Comparison of ENCODE assay signal across 29 mouse cellular contexts in genomic region chr3:96416595-96416994, GRCm38 (mm10). TPM values are rescaled to one million over a fixed set of nuclear protein-coding genes. Genes with fewer than 3 reads are reported as not detected.
A peak's percentile ranks its signal among the peaks of the same experiment; 100 is the strongest.
DNase-seq lines count a peak whose midpoint lies in the region; ATAC-seq and TF ChIP-seq lines count a peak whose summit lies in the region.
"Had no signal": no experiment of that assay in that cellular context is flagged by ENCODE, and none has a peak within 500 bp of the region (broad histone marks: within the 10 kb centered on the region; RNA-seq: fewer than 3 reads in every experiment).

No protein-coding gene starts in this region.

- H3K4me1 ChIP-seq in ES-Bruce4 (ENCODE audit: control insufficient read depth, insufficient read depth, low read length) (peaks cover 2% of the 10 kb centered on the region), ES-E14 (ENCODE audit: control insufficient read depth in 2 of 2, insufficient read depth in 2 of 2, low read length in 2 of 2, poor library complexity in 1 of 2) (peaks cover 0 to 15% of the 10 kb centered on the region in 2 experiments; a peak in 2 of 4 replicates)
- H3K4me1 ChIP-seq in kidney, embryonic 15.5 days, result peaks cover 14% of the 10 kb centered on the region
- H3K4me1 ChIP-seq in forebrain, embryonic 15.5 days, result peaks cover 7% of the 10 kb centered on the region; the same call in 1 of the 2 replicates
- H3K4me1 ChIP-seq: embryonic facial prominence, embryonic 15.5 days had no signal

- H3K27me3 ChIP-seq in ES-Bruce4 (ENCODE audit: control insufficient read depth, insufficient read depth, low read length, poor library complexity, severe bottlenecking), result no peaks in the 10 kb centered on the region
- H3K27me3 ChIP-seq in kidney, embryonic 15.5 days, result peaks cover 5% of the 10 kb centered on the region
- 0 out of 2 replicates have a peak, but pooled peaks cover 3% of the 10 kb centered on the region for H3K27me3 ChIP-seq in forebrain, embryonic 15.5 days
- H3K27me3 ChIP-seq: embryonic facial prominence, embryonic 15.5 days had no signal

- H3K9me3 ChIP-seq in ES-Bruce4 (replicated peaks; ENCODE audit: control insufficient read depth, insufficient read depth, low read length, poor library complexity, severe bottlenecking) (0 out of 2 replicates have a peak, but pooled peaks cover 2% of the 10 kb centered on the region), ES-E14 (ENCODE audit: control insufficient read depth, insufficient read depth, low read depth, low read length) (no peaks in the 10 kb centered on the region)
- H3K9me3 ChIP-seq in kidney, embryonic 15.5 days (replicated peaks), result no peaks in the 10 kb centered on the region
- no peaks in the 10 kb centered on the region for H3K9me3 ChIP-seq in forebrain, embryonic 15.5 days
- H3K9me3 ChIP-seq: embryonic facial prominence, embryonic 13.5 days; embryonic facial prominence, embryonic 15.5 days; forebrain, embryonic 13.5 days had no signal

- 95% methylated on average over 6 of the region's 6 CpGs for WGBS in kidney, embryonic 15.5 days
- WGBS in forebrain, embryonic 15.5 days, result 96% methylated on average over 6 of the region's 6 CpGs

- H3K36me3 ChIP-seq in ES-Bruce4 (ENCODE audit: control insufficient read depth, insufficient read depth, low read length, poor library complexity, severe bottlenecking) (no peaks in the 10 kb centered on the region), ES-E14 (ENCODE audit: control insufficient read depth, insufficient read depth, low read length, poor library complexity, severe bottlenecking) (no peaks in the 10 kb centered on the region)
- H3K36me3 ChIP-seq in kidney, embryonic 15.5 days, result no peaks in the 10 kb centered on the region
- no peaks in the 10 kb centered on the region for H3K36me3 ChIP-seq in forebrain, embryonic 15.5 days
- H3K36me3 ChIP-seq: embryonic facial prominence, embryonic 15.5 days had no signal

- H3K4me3 ChIP-seq in ES-Bruce4 (ENCODE audit: low read depth, low read length) (no peak overlapping the region), ES-E14 (ENCODE audit: insufficient read depth in 1 of 2, low read depth in 1 of 2, low read length in 2 of 2, poor library complexity in 1 of 2, severe bottlenecking in 1 of 2) (no peak overlapping the region)
- H3K4me3 ChIP-seq in kidney, embryonic 15.5 days (replicated peaks), result no peak overlapping the region
- no peak overlapping the region for H3K4me3 ChIP-seq in forebrain, embryonic 15.5 days
- H3K4me3 ChIP-seq: embryonic facial prominence, embryonic 13.5 days; embryonic facial prominence, embryonic 15.5 days; erythroblast, embryonic 14.5 days; forebrain, embryonic 13.5 days had no signal

- ATAC-seq in kidney, embryonic 15.5 days (replicated peaks; ENCODE audit: low FRiP score), result no peak
- ATAC-seq in forebrain, embryonic 15.5 days (replicated peaks), result no peak
- ATAC-seq: forebrain, embryonic 13.5 days; forebrain, postnatal 0 days had no signal

- no peak overlapping the region for H3K9ac ChIP-seq in ES-Bruce4 (ENCODE audit: low read depth, poor library complexity, severe bottlenecking)
- no peak overlapping the region for H3K9ac ChIP-seq in ES-E14 (ENCODE audit: insufficient read depth, low read depth, low read length, poor library complexity, severe bottlenecking)
- H3K9ac ChIP-seq in kidney, embryonic 15.5 days, result no peak overlapping the region
- no peak overlapping the region for H3K9ac ChIP-seq in forebrain, embryonic 15.5 days (replicated peaks)
- H3K9ac ChIP-seq: embryonic facial prominence, embryonic 13.5 days; embryonic facial prominence, embryonic 15.5 days; forebrain, embryonic 13.5 days; forebrain, postnatal 0 days had no signal

- H3K4me2 ChIP-seq in kidney, embryonic 15.5 days, result no peak overlapping the region
- H3K4me2 ChIP-seq in forebrain, embryonic 15.5 days (replicated peaks), result no peak overlapping the region
- H3K4me2 ChIP-seq: embryonic facial prominence, embryonic 13.5 days; embryonic facial prominence, embryonic 15.5 days; forebrain, embryonic 13.5 days had no signal

- H3K27ac ChIP-seq in ES-Bruce4 (ENCODE audit: insufficient read depth, low read length), result peak overlapping the region; percentile 63
- peak overlapping the region; percentile 82; the same call in 1 of the 2 replicates for H3K27ac ChIP-seq in ES-E14 (ENCODE audit: insufficient read depth, low read depth, low read length, poor library complexity, severe bottlenecking)
- no peak overlapping the region for H3K27ac ChIP-seq in kidney, embryonic 15.5 days
- H3K27ac ChIP-seq in forebrain, embryonic 15.5 days (replicated peaks), result no peak overlapping the region
- H3K27ac ChIP-seq: embryonic facial prominence, embryonic 13.5 days; embryonic facial prominence, embryonic 15.5 days; forebrain, embryonic 13.5 days had no signal

- no peak for TF ChIP-seq POLR2A in ES-Bruce4 (IDR thresholded peaks at IDR 0.05; ENCODE audit: insufficient read depth, low read length)

- no peak for TF ChIP-seq EP300 in ES-Bruce4 (IDR thresholded peaks at IDR 0.05; ENCODE audit: insufficient read depth, low read depth, low read length)

- no peak for TF ChIP-seq CTCF in ES-Bruce4 (IDR thresholded peaks at IDR 0.05; ENCODE audit: low read depth, low read length)

- no peak for DNase-seq in ES-E14 (ENCODE audit: low read depth, low spot score)
- DNase-seq in ZHBTc4 (ENCODE audit: low read depth, low spot score), result peak; percentile 54
- peak; percentile 69 for DNase-seq in gonadal fat pad, adult 2 months (ENCODE audit: low read depth)
- DNase-seq in right cerebral cortex, postnatal 36 days (ENCODE audit: low spot score in 2 of 2), result no peak
- DNase-seq: adrenal gland, adult 2 months; adrenal gland, postnatal 10 days; adrenal gland, postnatal 25 days; cerebellum, adult 11 months; cerebellum, adult 18-20 months; cerebellum, adult 8-10 months; cerebellum, adult 9-11 months; cerebellum, postnatal 14 days; cerebellum, postnatal 36 days; embryo, embryonic 11 days; forebrain, postnatal 0 days had no signal

- in situ Hi-C loops in ES-E14 (cut with MboI; ENCODE audit: low sequenced_read_pairs in 2 of 2, unreplicated experiment in 2 of 2), result loop anchor here in 1 of 2 experiments (25.0 kb wide), 1 partner anchor 329 kb away; no protein-coding TSS in a partner anchor

TF ChIP-seq in ES-E14, 5 proteins besides CTCF, POLR2A, EP300 and RAD21:
- TF ChIP-seq ZNF384 (IDR thresholded peaks at IDR 0.05; ENCODE audit: low read depth, low read length) (no peak), ZC3H11A (IDR thresholded peaks at IDR 0.05; ENCODE audit: borderline replicate concordance, low read depth, low read length) (no peak), HCFC1 (IDR thresholded peaks at IDR 0.05; ENCODE audit: borderline replicate concordance, insufficient read depth, low read length) (no peak), CHD2 (IDR thresholded peaks at IDR 0.05; ENCODE audit: low read depth, low read length) (no peak), MAFK (IDR thresholded peaks at IDR 0.05; ENCODE audit: insufficient read depth, low read depth, low read length) (no peak)

RNA-seq across cellular contexts. Expression of gene BC107364, which starts 35.5 kb away (rescaled TPM):
- 4.6 TPM in 2 replicates for polyA plus RNA-seq in ES-Bruce4 (2011; ENCODE audit: insufficient read depth, insufficient read length, low read depth, missing spikeins)
- total RNA-seq in ES-E14 (2012; rRNA removed), result not detected in 2 replicates
- polyA plus RNA-seq in gonadal fat pad, adult 2 months (2012; rRNA removed), result not detected in 2 replicates
- 0.15 TPM in 1 of 2 replicates, not detected in the other for polyA plus RNA-seq in kidney, embryonic 15.5 days (2015; fragmentation: Nextera tagmentation; extraction: Ambion mirVana)
- polyA plus RNA-seq in forebrain, embryonic 15.5 days (2015; fragmentation: Nextera tagmentation; extraction: Ambion mirVana), result not detected in 2 replicates
- total RNA-seq: adrenal gland, adult 2 months; adrenal gland, postnatal 10 days; adrenal gland, postnatal 25 days; adrenal gland, postnatal 4 days; common myeloid progenitor, adult 5-6 weeks; forebrain, postnatal 0 days; MEL had no signal
- polyA plus RNA-seq: adrenal gland, adult 2 months; brain, embryonic 14.5 days; C2C12; embryonic facial prominence, embryonic 11.5 days; erythroblast, embryonic 14.5 days; forebrain, embryonic 11.5 days; forebrain, embryonic 13.5 days; forebrain, postnatal 0 days had no signal

Comparison
In these comparisons a context has a peak if more than half of its experiments do, and no peak if none do; other contexts are left out.
1. H3K27ac ChIP-seq: peak in ES-Bruce4 (single experiment) and ES-E14 (single experiment); none in kidney, embryonic 15.5 days (single experiment) and forebrain, embryonic 15.5 days (single experiment).
2. DNase-seq: peak in ZHBTc4 (single experiment) and gonadal fat pad, adult 2 months (single experiment); none in ES-E14 (single experiment) and right cerebral cortex, postnatal 36 days (0 of 2).